Mouse (Mus musculus): Measurements from ENCODE around the gene Adam10. TPM values are rescaled to one million over a fixed set of nuclear protein-coding genes. Genes with fewer than 3 reads are reported as not detected.

Adam10 gene
- polyA plus RNA-seq, 1 experiment from 2014 or later: 63.7 TPM

GRCm38 (mm10) chr9:70807714-70808113, 128.9 kb downstream of the Adam10 start:
- Histone ChIP-seq H3K27ac (ENCODE audit: low read depth) (no peak overlapping the region), H3K4me3 (ENCODE audit: low read depth, low read length) (no peak overlapping the region), H3K9me3 (ENCODE audit: control insufficient read depth, low read length) (no peaks in the 10 kb centered on the region), H3K27me3 (replicated peaks; ENCODE audit: control insufficient read depth, insufficient read depth, low read length) (no peaks in the 10 kb centered on the region), H3K9ac (ENCODE audit: low read length) (no peak overlapping the region), H3K4me2 (ENCODE audit: low read length) (no peak overlapping the region), H3K36me3 (ENCODE audit: control insufficient read depth, insufficient read depth, low read length) (no peaks in the 10 kb centered on the region), H3K4me1 (replicated peaks; ENCODE audit: control insufficient read depth, insufficient read depth, low read length) (peaks cover 7% of the 10 kb centered on the region; the same call in 1 of the 2 replicates)
- DNase-seq (ENCODE audit: low spot score) (no peak), ATAC-seq (replicated peaks; ENCODE audit: low FRiP score, low TSS enrichment, low read depth) (no peak)
- 51% methylated on average over 11 of the region's 11 CpGs for WGBS

- Histone ChIP-seq H3K4me3 (ENCODE audit: low read depth, low read length) (no peak overlapping the region), H3K36me3 (ENCODE audit: control insufficient read depth, insufficient read depth, low read length) (no peaks in the 10 kb centered on the region)
- no peak for ATAC-seq (replicated peaks; ENCODE audit: low FRiP score, low TSS enrichment, low read depth)
These were observed 133.8 kb downstream of the Adam10 start for GRCm38 (mm10) chr9:70812551-70812950.

GRCm38 (mm10) chr9:70816701-70817305, 138.0 kb downstream of the Adam10 start:
- Histone ChIP-seq H3K9ac (ENCODE audit: low read length) (no peak overlapping the region), H3K4me2 (ENCODE audit: low read length) (no peak overlapping the region), H3K9me3 (ENCODE audit: control insufficient read depth, low read length) (no peaks in the 10 kb centered on the region), H3K27me3 (replicated peaks; ENCODE audit: control insufficient read depth, insufficient read depth, low read length) (no peaks in the 10 kb centered on the region), H3K36me3 (ENCODE audit: control insufficient read depth, insufficient read depth, low read length) (no peaks in the 10 kb centered on the region), H3K4me3 (ENCODE audit: low read depth, low read length) (no peak overlapping the region), H3K27ac (ENCODE audit: low read depth) (no peak overlapping the region), H3K4me1 (replicated peaks; ENCODE audit: control insufficient read depth, insufficient read depth, low read length) (peaks cover 9% of the 10 kb centered on the region; the same call in 1 of the 2 replicates)
- whole genome bisulfite sequencing: 59% methylated on average over 14 of the region's 14 CpGs
- DNase-seq (ENCODE audit: low spot score) (no peak), ATAC-seq (replicated peaks; ENCODE audit: low FRiP score, low TSS enrichment, low read depth) (no peak)

More at GRCm38 (mm10) chr9:70812551-70812950, 133.8 kb downstream of the Adam10 start:
- 92% methylated on average over 12 of the region's 12 CpGs for WGBS
- Histone ChIP-seq H3K9ac (ENCODE audit: low read length) (no peak overlapping the region), H3K9me3 (ENCODE audit: control insufficient read depth, low read length) (no peaks in the 10 kb centered on the region), H3K27ac (ENCODE audit: low read depth) (no peak overlapping the region), H3K4me1 (replicated peaks; ENCODE audit: control insufficient read depth, insufficient read depth, low read length) (peaks cover 16% of the 10 kb centered on the region), H3K4me2 (ENCODE audit: low read length) (no peak overlapping the region), H3K27me3 (replicated peaks; ENCODE audit: control insufficient read depth, insufficient read depth, low read length) (no peaks in the 10 kb centered on the region)
- DNase-seq (ENCODE audit: low spot score): no peak

GRCm38 (mm10) chr9:70817396-70817795, 138.6 kb downstream of the Adam10 start:
- H3K4me3 ChIP-seq (ENCODE audit: low read depth, low read length): no peak overlapping the region
- H3K9ac ChIP-seq (ENCODE audit: low read length): no peak overlapping the region
- no peak overlapping the region for H3K27ac ChIP-seq (ENCODE audit: low read depth)
- H3K4me2 ChIP-seq (ENCODE audit: low read length): no peak overlapping the region
- H3K9me3 ChIP-seq (ENCODE audit: control insufficient read depth, low read length): no peaks in the 10 kb centered on the region
- 65% methylated on average over 1 of the region's 1 CpGs for WGBS
- ATAC-seq (replicated peaks; ENCODE audit: low FRiP score, low TSS enrichment, low read depth) (no peak), DNase-seq (ENCODE audit: low spot score) (no peak)
- no peaks in the 10 kb centered on the region for H3K27me3 ChIP-seq (replicated peaks; ENCODE audit: control insufficient read depth, insufficient read depth, low read length)
- no peaks in the 10 kb centered on the region for H3K36me3 ChIP-seq (ENCODE audit: control insufficient read depth, insufficient read depth, low read length)
- peaks cover 9% of the 10 kb centered on the region; the same call in 1 of the 2 replicates for H3K4me1 ChIP-seq (replicated peaks; ENCODE audit: control insufficient read depth, insufficient read depth, low read length)

- H3K4me2 ChIP-seq (ENCODE audit: low read length): no peak overlapping the region
- H3K9me3 ChIP-seq (ENCODE audit: control insufficient read depth, low read length): 0 out of 2 replicates have a peak, but pooled peaks cover 3% of the 10 kb centered on the region
- DNase-seq (ENCODE audit: low spot score) (no peak), ATAC-seq (replicated peaks; ENCODE audit: low FRiP score, low TSS enrichment, low read depth) (no peak)
- no peaks in the 10 kb centered on the region for H3K36me3 ChIP-seq (ENCODE audit: control insufficient read depth, insufficient read depth, low read length)
- H3K9ac ChIP-seq (ENCODE audit: low read length): no peak overlapping the region
- WGBS: 74% methylated on average over 14 of the region's 14 CpGs
- no peak overlapping the region for H3K4me3 ChIP-seq (ENCODE audit: low read depth, low read length)
- H3K27ac ChIP-seq (ENCODE audit: low read depth): no peak overlapping the region
- H3K27me3 ChIP-seq (replicated peaks; ENCODE audit: control insufficient read depth, insufficient read depth, low read length): no peaks in the 10 kb centered on the region
- peaks cover 9% of the 10 kb centered on the region; the same call in 1 of the 2 replicates for H3K4me1 ChIP-seq (replicated peaks; ENCODE audit: control insufficient read depth, insufficient read depth, low read length)
These were observed 139.9 kb downstream of the Adam10 start for GRCm38 (mm10) chr9:70818739-70819138.

- H3K36me3 ChIP-seq (ENCODE audit: control insufficient read depth, insufficient read depth, low read length): no peaks in the 10 kb centered on the region
- ATAC-seq (replicated peaks; ENCODE audit: low FRiP score, low TSS enrichment, low read depth) (no peak), DNase-seq (ENCODE audit: low spot score) (no peak)
- WGBS: 76% methylated on average over 3 of the region's 3 CpGs
- no peaks in the 10 kb centered on the region for H3K4me1 ChIP-seq (replicated peaks; ENCODE audit: control insufficient read depth, insufficient read depth, low read length)
- H3K4me2 ChIP-seq (ENCODE audit: low read length): no peak overlapping the region
- no peak overlapping the region for H3K27ac ChIP-seq (ENCODE audit: low read depth)
- no peak overlapping the region for H3K9ac ChIP-seq (ENCODE audit: low read length)
- 0 out of 2 replicates have a peak, but pooled peaks cover 3% of the 10 kb centered on the region for H3K9me3 ChIP-seq (ENCODE audit: control insufficient read depth, low read length)
- no peak overlapping the region for H3K4me3 ChIP-seq (ENCODE audit: low read depth, low read length)
- H3K27me3 ChIP-seq (replicated peaks; ENCODE audit: control insufficient read depth, insufficient read depth, low read length): no peaks in the 10 kb centered on the region
These were observed 145.3 kb downstream of the Adam10 start for GRCm38 (mm10) chr9:70824103-70824502.

GRCm38 (mm10) chr9:70827911-70828310, 149.1 kb downstream of the Adam10 start:
- DNase-seq (ENCODE audit: low spot score) (no peak), ATAC-seq (replicated peaks; ENCODE audit: low FRiP score, low TSS enrichment, low read depth) (no peak)
- H3K9ac ChIP-seq (ENCODE audit: low read length): no peak overlapping the region
- 0 out of 2 replicates have a peak, but pooled peaks cover 3% of the 10 kb centered on the region for H3K4me1 ChIP-seq (replicated peaks; ENCODE audit: control insufficient read depth, insufficient read depth, low read length)
- H3K36me3 ChIP-seq (ENCODE audit: control insufficient read depth, insufficient read depth, low read length): no peaks in the 10 kb centered on the region
- no peak overlapping the region for H3K4me3 ChIP-seq (ENCODE audit: low read depth, low read length)
- H3K9me3 ChIP-seq (ENCODE audit: control insufficient read depth, low read length): 0 out of 2 replicates have a peak, but pooled peaks cover 2% of the 10 kb centered on the region
- no peak overlapping the region for H3K27ac ChIP-seq (ENCODE audit: low read depth)
- H3K27me3 ChIP-seq (replicated peaks; ENCODE audit: control insufficient read depth, insufficient read depth, low read length): no peaks in the 10 kb centered on the region
- H3K4me2 ChIP-seq (ENCODE audit: low read length): no peak overlapping the region
- 63% methylated on average over 6 of the region's 6 CpGs for WGBS

Data from intestine, embryonic 14.5 days (tissue).